Mouse (Mus musculus): ENCODE measurements around the gene Itgb5. TPM values are rescaled to one million over a fixed set of nuclear protein-coding genes. Genes with fewer than 3 reads are reported as not detected.

The Itgb5 gene
- polyA plus RNA-seq, 1 experiment from 2014 or later: 15.0 TPM

- H3K36me3 ChIP-seq (ENCODE audit: control insufficient read depth, insufficient read depth, low read length): no peaks in the 10 kb centered on the region
- ATAC-seq (ENCODE audit: insufficient read depth, low FRiP score): no peak
- no peak overlapping the region for H3K4me3 ChIP-seq (replicated peaks; ENCODE audit: low read length)
- peaks cover 4% of the 10 kb centered on the region for H3K4me1 ChIP-seq (ENCODE audit: control insufficient read depth, insufficient read depth, low read length)
- H3K4me2 ChIP-seq (ENCODE audit: low read depth, low read length): no peak overlapping the region
- H3K9ac ChIP-seq (ENCODE audit: low read length): no peak overlapping the region
- H3K27ac ChIP-seq (ENCODE audit: low read length): no peak overlapping the region
- no peaks in the 10 kb centered on the region for H3K9me3 ChIP-seq (replicated peaks; ENCODE audit: control insufficient read depth, low read length)
- H3K27me3 ChIP-seq (ENCODE audit: control insufficient read depth, insufficient read depth, low read length): no peaks in the 10 kb centered on the region
- 88% methylated on average over 1 of the region's 1 CpGs for WGBS
Measured at GRCm38 (mm10) chr16:33989106-33989505, 159.6 kb downstream of the Itgb5 start.

- 53% methylated on average over 4 of the region's 4 CpGs for WGBS
- Histone ChIP-seq H3K9me3 (replicated peaks; ENCODE audit: control insufficient read depth, low read length) (no peaks in the 10 kb centered on the region), H3K9ac (ENCODE audit: low read length) (no peak overlapping the region), H3K4me1 (ENCODE audit: control insufficient read depth, insufficient read depth, low read length) (peaks cover 4% of the 10 kb centered on the region), H3K4me2 (ENCODE audit: low read depth, low read length) (no peak overlapping the region), H3K27me3 (ENCODE audit: control insufficient read depth, insufficient read depth, low read length) (no peaks in the 10 kb centered on the region), H3K27ac (ENCODE audit: low read length) (no peak overlapping the region), H3K36me3 (ENCODE audit: control insufficient read depth, insufficient read depth, low read length) (no peaks in the 10 kb centered on the region), H3K4me3 (replicated peaks; ENCODE audit: low read length) (no peak overlapping the region)
- no peak for ATAC-seq (ENCODE audit: insufficient read depth, low FRiP score)
Measured at GRCm38 (mm10) chr16:33990712-33991111, 161.2 kb downstream of the Itgb5 start.

- no peak overlapping the region for H3K4me2 ChIP-seq (ENCODE audit: low read depth, low read length)
- no peaks in the 10 kb centered on the region for H3K36me3 ChIP-seq (ENCODE audit: control insufficient read depth, insufficient read depth, low read length)
- H3K4me3 ChIP-seq (replicated peaks; ENCODE audit: low read length): no peak overlapping the region
- no peak for ATAC-seq (ENCODE audit: insufficient read depth, low FRiP score)
- no peaks in the 10 kb centered on the region for H3K9me3 ChIP-seq (replicated peaks; ENCODE audit: control insufficient read depth, low read length)
- H3K27ac ChIP-seq (ENCODE audit: low read length): no peak overlapping the region
- no peaks in the 10 kb centered on the region for H3K27me3 ChIP-seq (ENCODE audit: control insufficient read depth, insufficient read depth, low read length)
- H3K9ac ChIP-seq (ENCODE audit: low read length): no peak overlapping the region
- peaks cover 4% of the 10 kb centered on the region for H3K4me1 ChIP-seq (ENCODE audit: control insufficient read depth, insufficient read depth, low read length)
- WGBS: 88% methylated on average over 6 of the region's 6 CpGs
Measured at GRCm38 (mm10) chr16:33994321-33994720, 164.9 kb downstream of the Itgb5 start.

GRCm38 (mm10) chr16:33995496-33995895 is 166.0 kb downstream of the Itgb5 start:
- Histone ChIP-seq H3K27ac (ENCODE audit: low read length) (no peak overlapping the region), H3K4me2 (ENCODE audit: low read depth, low read length) (no peak overlapping the region), H3K36me3 (ENCODE audit: control insufficient read depth, insufficient read depth, low read length) (no peaks in the 10 kb centered on the region), H3K9me3 (replicated peaks; ENCODE audit: control insufficient read depth, low read length) (no peaks in the 10 kb centered on the region), H3K27me3 (ENCODE audit: control insufficient read depth, insufficient read depth, low read length) (no peaks in the 10 kb centered on the region), H3K4me3 (replicated peaks; ENCODE audit: low read length) (no peak overlapping the region), H3K9ac (ENCODE audit: low read length) (no peak overlapping the region), H3K4me1 (ENCODE audit: control insufficient read depth, insufficient read depth, low read length) (peaks cover 4% of the 10 kb centered on the region)
- WGBS: 77% methylated on average over 3 of the region's 3 CpGs
- ATAC-seq (ENCODE audit: insufficient read depth, low FRiP score): no peak

GRCm38 (mm10) chr16:33996030-33996429 is 166.6 kb downstream of the Itgb5 start:
- Histone ChIP-seq H3K36me3 (ENCODE audit: control insufficient read depth, insufficient read depth, low read length) (no peaks in the 10 kb centered on the region), H3K4me1 (ENCODE audit: control insufficient read depth, insufficient read depth, low read length) (no peaks in the 10 kb centered on the region; the same call in 1 of the 2 replicates), H3K9me3 (replicated peaks; ENCODE audit: control insufficient read depth, low read length) (no peaks in the 10 kb centered on the region), H3K27me3 (ENCODE audit: control insufficient read depth, insufficient read depth, low read length) (no peaks in the 10 kb centered on the region), H3K9ac (ENCODE audit: low read length) (no peak overlapping the region), H3K4me3 (replicated peaks; ENCODE audit: low read length) (no peak overlapping the region), H3K4me2 (ENCODE audit: low read depth, low read length) (no peak overlapping the region), H3K27ac (ENCODE audit: low read length) (no peak overlapping the region)
- 9% methylated on average over 5 of the region's 5 CpGs for WGBS
- no peak for ATAC-seq (ENCODE audit: insufficient read depth, low FRiP score)

GRCm38 (mm10) chr16:33998011-33998410 is 168.5 kb downstream of the Itgb5 start:
- Histone ChIP-seq H3K27me3 (ENCODE audit: control insufficient read depth, insufficient read depth, low read length) (no peaks in the 10 kb centered on the region), H3K27ac (ENCODE audit: low read length) (no peak overlapping the region), H3K36me3 (ENCODE audit: control insufficient read depth, insufficient read depth, low read length) (no peaks in the 10 kb centered on the region), H3K4me1 (ENCODE audit: control insufficient read depth, insufficient read depth, low read length) (no peaks in the 10 kb centered on the region), H3K9me3 (replicated peaks; ENCODE audit: control insufficient read depth, low read length) (no peaks in the 10 kb centered on the region), H3K9ac (ENCODE audit: low read length) (no peak overlapping the region), H3K4me3 (replicated peaks; ENCODE audit: low read length) (no peak overlapping the region), H3K4me2 (ENCODE audit: low read depth, low read length) (no peak overlapping the region)
- 78% methylated on average over 6 of the region's 6 CpGs for WGBS
- ATAC-seq (ENCODE audit: insufficient read depth, low FRiP score): no peak

Other genes with a start within 250 kb of the Itgb5 start
- gene Heg1, start 145.3 kb upstream of the Itgb5 start, polyA plus RNA-seq (2015; fragmentation: Nextera tagmentation; extraction: Ambion mirVana): 13.8 and 16.1 TPM in 2 replicates
- gene Muc13, start 35.6 kb upstream of the Itgb5 start, polyA plus RNA-seq (2015; fragmentation: Nextera tagmentation; extraction: Ambion mirVana): 31.5 and 37.0 TPM in 2 replicates
- 53.5 and 54.5 TPM in 2 replicates for gene Umps, start 137.4 kb downstream of the Itgb5 start, polyA plus RNA-seq (2015; fragmentation: Nextera tagmentation; extraction: Ambion mirVana)